Mouse (Mus musculus): ENCODE measurements around the gene Poll. TPM values are rescaled to one million over a fixed set of nuclear protein-coding genes. Genes with fewer than 3 reads are reported as not detected.
"Not testable (repeated sequence)": the region's sequence is repeated elsewhere in the genome, so short reads cannot be mapped to it uniquely, and the experiment has no call there.

The Poll gene
- total RNA-seq, 2 experiments from 2014 or later = 14.8 to 15.1 TPM

GRCm38 (mm10) chr19:45578976-45579375 lies 18.6 kb upstream of the Poll start:
- DNase-seq (ENCODE audit: low spot score) = no peak

DNA sequence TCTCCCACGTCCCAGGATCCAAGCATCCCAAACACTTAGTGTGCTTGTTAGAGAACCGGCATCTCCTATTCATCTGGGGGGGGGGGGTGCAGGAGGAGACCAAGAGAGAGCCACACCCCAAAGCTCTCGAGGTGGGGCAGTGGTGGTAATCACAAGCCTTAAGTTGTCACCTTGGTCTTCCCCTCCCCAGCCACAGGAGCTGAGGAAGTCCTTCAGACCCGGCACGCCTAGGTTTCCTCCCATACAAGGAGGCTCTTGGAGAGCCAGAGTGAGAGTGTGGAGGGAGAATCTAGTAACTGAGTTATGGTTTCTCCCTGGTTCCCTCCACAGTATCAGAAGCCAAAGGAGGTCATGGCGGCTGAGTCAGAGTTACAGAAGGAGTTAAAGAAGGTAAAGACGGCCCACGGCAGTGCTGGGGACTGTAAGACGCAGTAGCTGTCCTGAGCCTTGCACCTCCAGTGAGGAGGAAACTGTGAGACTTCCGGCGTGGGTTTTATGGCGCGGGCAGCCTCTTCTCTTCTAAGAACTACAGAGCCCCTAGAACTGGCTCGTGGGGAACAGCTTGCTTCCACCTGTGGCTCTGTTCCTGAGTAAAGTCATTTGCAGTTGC lies 16.9 kb upstream of the Poll start:
- no peak for DNase-seq (ENCODE audit: low spot score)

DNA sequence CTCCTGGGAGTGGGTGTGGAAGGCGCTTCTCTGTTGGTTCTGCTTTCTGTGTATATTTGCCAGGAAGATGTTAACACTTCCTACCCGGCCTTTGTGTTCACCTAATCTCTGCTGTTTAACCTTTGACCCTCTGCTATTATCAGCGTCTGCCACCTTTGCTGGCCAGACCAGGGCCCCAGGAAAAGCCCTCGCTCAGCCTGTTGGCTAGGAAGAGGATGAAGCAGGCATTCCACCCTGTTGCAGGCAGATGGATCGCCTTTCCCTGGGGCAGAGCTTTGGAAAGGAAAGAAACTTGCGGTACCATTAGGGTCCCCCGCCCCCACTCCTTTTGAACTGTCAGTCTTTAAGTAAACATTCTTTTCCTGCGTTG lies 15.3 kb upstream of the Poll start:
- no peak for DNase-seq (ENCODE audit: low spot score)

- no peak for DNase-seq (ENCODE audit: low spot score)
Observed at GRCm38 (mm10) chr19:45574941-45575631, 14.8 kb upstream of the Poll start.

DNA sequence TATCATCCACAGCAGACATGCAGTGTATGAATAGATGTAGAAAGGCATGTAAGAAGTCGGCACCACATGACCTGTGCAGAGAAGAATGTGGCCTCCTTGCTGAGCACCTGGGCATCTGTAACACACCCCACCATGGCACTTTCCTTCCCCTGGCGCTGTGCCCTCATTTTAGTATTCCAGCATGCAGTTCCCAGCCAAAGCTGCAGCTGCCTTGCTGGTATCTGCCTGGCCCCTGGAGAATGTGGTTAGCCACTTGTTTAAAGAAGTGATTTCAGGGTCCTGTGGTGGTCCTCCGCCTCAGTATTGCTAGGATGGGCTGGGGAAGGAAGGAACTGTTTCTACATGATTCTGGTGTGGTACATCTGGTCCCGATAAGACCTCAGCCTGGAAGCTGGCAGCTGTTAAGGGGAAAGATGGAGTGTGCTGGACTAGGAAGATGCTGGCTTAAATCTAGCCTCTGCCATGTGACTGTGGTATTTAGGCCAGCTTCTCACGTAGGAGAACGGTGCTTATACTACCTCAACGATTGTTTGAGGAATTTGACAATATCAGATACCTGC lies 14.1 kb upstream of the Poll start:
- no peak for DNase-seq (ENCODE audit: low spot score)

DNA sequence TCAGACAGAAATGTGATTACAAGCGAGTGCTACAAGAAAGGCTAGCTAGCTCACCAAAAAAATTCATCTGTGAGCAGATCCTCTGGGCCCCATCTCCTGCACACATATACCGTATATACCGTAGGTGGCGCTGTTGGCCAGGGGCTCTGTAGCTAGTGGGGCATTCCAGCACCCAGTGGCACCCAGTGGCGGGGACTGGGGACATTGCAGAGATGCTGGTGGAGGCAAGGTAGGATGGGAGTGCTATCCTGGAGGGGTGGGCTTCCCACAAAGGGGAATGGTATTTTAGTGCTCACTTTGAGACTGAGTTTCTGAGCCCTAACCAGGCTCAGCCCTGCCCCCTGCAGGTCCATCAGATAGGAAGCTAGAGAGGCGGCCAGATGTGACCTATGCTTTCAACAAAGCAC lies 13.5 kb upstream of the Poll start:
- peak; percentile 79 for DNase-seq (ENCODE audit: low spot score)

DNA sequence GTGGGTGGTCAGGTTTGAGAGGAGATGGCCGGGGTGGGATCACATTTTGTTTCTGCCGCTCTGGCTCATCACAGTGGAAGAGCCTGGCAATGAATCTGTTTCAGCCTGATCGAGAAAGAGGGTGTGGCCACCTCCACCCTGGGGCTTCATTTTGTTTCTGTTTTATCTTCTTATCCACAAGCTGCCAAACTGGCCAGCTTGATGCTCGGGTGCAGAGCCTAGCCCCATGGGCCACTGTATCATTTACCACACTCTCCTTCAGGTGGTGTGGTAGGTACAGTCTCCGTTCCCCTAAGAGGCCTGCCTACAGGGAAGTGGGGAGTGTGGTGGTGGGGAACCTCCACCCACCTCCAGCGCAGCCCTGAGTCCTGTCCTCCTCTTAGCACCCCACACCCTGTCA lies 12.7 kb upstream of the Poll start:
- DNase-seq (ENCODE audit: low spot score) = no peak

- DNase-seq (ENCODE audit: low spot score) = no peak
Observed at GRCm38 (mm10) chr19:45567367-45567766, 7.0 kb upstream of the Poll start.

DNA sequence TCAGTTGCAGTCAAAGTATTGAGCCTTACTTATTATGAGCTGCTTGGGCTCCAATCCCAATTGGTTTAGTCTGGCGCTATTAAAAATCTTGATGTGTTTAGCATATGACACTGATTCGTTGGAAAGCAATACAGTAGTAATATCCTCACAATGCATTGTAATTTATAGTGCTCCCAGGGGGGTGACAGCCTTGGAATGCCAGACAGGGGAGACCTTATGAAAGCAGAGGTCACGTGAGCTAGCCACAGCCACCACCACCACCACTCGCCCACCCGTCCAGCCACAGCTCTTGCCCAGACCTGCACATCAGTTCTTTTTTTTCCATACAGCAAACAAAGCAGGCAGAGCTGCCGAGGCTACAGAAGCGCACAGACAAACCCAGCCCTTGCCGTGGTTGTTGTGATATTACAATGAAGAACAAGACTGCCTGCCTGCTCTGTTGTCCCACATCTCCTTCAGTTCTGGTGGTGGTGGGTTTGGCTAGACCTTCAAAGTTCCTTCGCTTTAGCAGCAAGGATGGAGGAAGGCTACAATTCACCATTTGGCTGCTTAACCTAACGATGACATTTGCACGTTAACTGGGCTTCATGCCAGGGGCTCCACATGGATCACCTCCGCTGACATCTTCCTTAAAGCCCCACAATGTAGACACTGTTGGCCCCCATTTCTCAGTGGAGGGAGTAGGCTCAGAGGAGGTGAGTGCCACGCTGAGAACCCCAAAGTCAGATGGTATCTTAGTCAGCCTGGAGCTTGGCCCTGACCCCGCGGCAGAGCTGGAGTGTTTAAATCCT lies 5.8 kb upstream of the Poll start:
- DNase-seq (ENCODE audit: low spot score) = no peak

DNA sequence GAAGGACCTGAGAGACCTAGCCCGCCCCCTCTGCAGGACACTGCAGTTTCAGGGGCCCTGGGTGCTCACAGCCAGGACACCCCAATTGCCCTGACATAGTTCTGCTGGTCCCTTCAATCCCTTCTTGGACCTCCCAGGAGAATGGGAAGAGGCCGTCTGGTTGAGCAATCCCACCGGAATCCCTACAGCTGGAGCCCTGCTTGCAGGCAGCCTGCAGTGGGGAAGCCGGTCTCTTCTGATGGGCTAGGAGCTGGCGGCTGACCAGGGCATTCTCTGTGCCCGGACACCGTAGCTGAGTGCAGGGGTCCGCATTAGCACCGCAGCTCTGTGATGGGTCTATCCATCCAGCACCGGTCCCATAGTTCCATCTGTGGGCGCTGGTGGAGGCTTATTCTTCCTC lies 6.2 kb downstream of the Poll start:
- DNase-seq (ENCODE audit: low spot score) = no peak

- DNase-seq (ENCODE audit: low spot score) = no peak
Observed at GRCm38 (mm10) chr19:45552187-45552586, 8.1 kb downstream of the Poll start.

- no peak for DNase-seq (ENCODE audit: low spot score)
Observed at GRCm38 (mm10) chr19:45549948-45550347, 10.4 kb downstream of the Poll start.

GRCm38 (mm10) chr19:45549128-45549915 lies 11.0 kb downstream of the Poll start:
- no peak for DNase-seq (ENCODE audit: low spot score)

GRCm38 (mm10) chr19:45548196-45548595 lies 12.1 kb downstream of the Poll start:
- not testable (repeated sequence) for DNase-seq (ENCODE audit: low spot score)

GRCm38 (mm10) chr19:45544925-45545321 lies 15.4 kb downstream of the Poll start:
- peak; percentile 87 for DNase-seq (ENCODE audit: low spot score)

GRCm38 (mm10) chr19:45544152-45544924 lies 16.0 kb downstream of the Poll start:
- peak; percentile 36 for DNase-seq (ENCODE audit: low spot score)

- DNase-seq (ENCODE audit: low spot score) = no peak
Observed at GRCm38 (mm10) chr19:45542061-45542460, 18.3 kb downstream of the Poll start.

DNA sequence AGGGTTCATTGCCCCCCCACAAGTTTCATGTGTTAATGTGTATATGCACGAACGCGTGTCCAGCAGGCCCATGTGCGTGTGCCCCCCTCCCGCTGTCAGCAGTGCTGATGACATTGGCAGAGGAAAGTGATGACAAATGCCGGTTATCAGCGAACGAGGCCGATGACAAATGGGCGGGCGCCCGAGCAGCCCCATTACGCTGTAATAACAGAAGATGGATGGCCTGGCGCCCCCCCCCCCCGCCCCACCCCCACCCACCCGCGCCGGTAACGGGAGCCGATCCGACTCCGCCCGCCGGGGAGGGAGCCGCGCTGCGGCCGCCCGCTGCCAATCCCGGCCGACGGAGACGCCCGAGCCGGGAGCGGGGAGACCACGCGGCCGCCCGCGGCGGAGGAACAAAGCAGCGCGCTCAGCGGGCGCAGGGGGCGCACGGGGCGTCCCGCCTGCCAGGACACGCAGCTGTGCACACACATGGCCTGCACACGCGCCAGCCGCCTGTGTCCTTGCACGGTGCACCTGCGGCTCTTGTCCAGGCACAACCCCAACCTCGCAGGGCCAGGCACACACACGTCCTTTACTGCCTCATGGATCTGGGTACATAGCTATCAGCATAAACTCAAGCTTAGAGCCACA lies 18.8 kb downstream of the Poll start:
- peak; percentile 46 for DNase-seq (ENCODE audit: low spot score)

GRCm38 (mm10) chr19:45540657-45541408 lies 19.5 kb downstream of the Poll start:
- DNase-seq (ENCODE audit: low spot score) = no peak

Data from gastrocnemius, adult 18-20 months (tissue).